Mouse (Mus musculus): ENCODE results near the gene Dgkz.

DNA sequence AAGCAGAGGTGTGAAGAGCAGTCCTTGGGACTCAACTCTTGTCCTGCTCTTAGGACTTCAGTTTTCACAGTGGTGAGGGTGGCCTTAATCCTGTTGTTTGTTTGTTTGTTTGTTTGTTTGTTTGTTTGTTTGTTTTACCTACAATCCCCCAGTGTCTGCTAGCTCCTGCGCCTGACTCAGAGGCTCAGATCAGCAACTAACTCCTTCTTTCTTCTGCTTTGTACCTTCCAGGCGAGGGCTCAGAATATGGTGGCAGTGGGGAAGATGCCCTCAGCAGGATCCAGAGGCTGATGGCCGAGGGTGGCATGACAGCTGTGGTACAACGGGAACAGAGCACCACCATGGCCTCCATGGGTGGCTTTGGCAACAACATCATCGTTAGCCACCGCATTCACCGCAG lies 58.6 kb downstream of the Dgkz start:
- no peak for TF ChIP-seq CTCF (IDR thresholded peaks at IDR 0.05; ENCODE audit: low read depth)
- TF ChIP-seq EP300 (optimal IDR thresholded peaks at IDR 0.05): no peak
